Mouse (Mus musculus) heart, postnatal 4 days (tissue): ENCODE measurements around the gene Rerg. TPM values are rescaled to one million over a fixed set of nuclear protein-coding genes. Genes with fewer than 3 reads are reported as not detected.

Experiments used
- total RNA-seq, 2 experiments: library from RNA; stranded (reverse); gene quantifications; 2 replicates each; pipeline ENCODE4 v1.2.3; 2021

Gene Rerg
- total RNA-seq, 2 experiments from 2014 or later = 7.0 to 9.1 TPM

Other genes starting within 250 kb of the Rerg start
- gene Erp27, start 248.3 kb downstream of the Rerg start, total RNA-seq = under 1 TPM in 1 of 2 experiments, not detected in 1; 0.20 TPM
- not detected for gene Pde6h, start 246.7 kb downstream of the Rerg start, total RNA-seq
- gene Arhgdib, start 228.6 kb downstream of the Rerg start, total RNA-seq = 10 to 100 TPM; 33.6 to 39.4 TPM
- gene Ptpro, start 81.8 kb upstream of the Rerg start, total RNA-seq = 1 to 10 TPM; 3.0 to 4.8 TPM